Mouse (Mus musculus): ENCODE results near the gene Cep170b. TPM values are rescaled to one million over a fixed set of nuclear protein-coding genes. Genes with fewer than 3 reads are reported as not detected.

Cep170b gene
- polyA plus RNA-seq, 1 experiment from 2014 or later, result 5.3 TPM

DNA sequence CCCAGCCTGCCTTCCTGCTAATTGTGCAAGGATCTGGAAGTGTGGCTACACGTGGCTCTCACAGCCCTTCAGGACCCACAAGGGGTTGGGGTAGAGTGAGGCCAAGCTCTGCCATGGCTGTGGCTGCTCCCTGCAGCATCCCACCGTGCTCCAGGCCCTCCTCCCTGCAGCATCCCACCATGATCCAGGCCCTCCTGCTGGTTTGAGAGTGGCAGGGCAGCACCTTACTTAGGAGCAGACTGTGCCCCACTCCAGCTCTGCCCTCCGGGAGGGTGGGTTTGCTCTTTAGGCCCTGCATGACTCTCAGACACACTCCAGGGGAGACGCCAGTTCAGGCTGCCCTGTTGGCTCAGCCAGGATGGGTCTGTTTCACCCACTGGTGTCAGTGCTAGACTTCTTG, 50.1 kb downstream of the Cep170b start:
- Histone ChIP-seq H3K9me3 (replicated peaks; ENCODE audit: control insufficient read depth, low read length) (no peaks in the 10 kb centered on the region), H3K4me1 (ENCODE audit: control insufficient read depth, insufficient read depth, low read length) (no peaks in the 10 kb centered on the region), H3K4me2 (ENCODE audit: low read depth, low read length) (no peak overlapping the region), H3K4me3 (ENCODE audit: low read depth, low read length) (no peak overlapping the region), H3K27me3 (ENCODE audit: control insufficient read depth, insufficient read depth, low read length) (no peaks in the 10 kb centered on the region), H3K9ac (replicated peaks; ENCODE audit: low read length) (no peak overlapping the region), H3K36me3 (replicated peaks; ENCODE audit: control insufficient read depth, insufficient read depth, low read depth, low read length) (no peaks in the 10 kb centered on the region), H3K27ac (replicated peaks; ENCODE audit: low read depth, low read length) (no peak overlapping the region)
- DNase-seq (ENCODE audit: low spot score), result no peak
- 71% methylated on average over 4 of the region's 4 CpGs for WGBS
- no peak for ATAC-seq (replicated peaks; ENCODE audit: insufficient number of reproducible peaks, low FRiP score, low TSS enrichment, low read depth)

DNA sequence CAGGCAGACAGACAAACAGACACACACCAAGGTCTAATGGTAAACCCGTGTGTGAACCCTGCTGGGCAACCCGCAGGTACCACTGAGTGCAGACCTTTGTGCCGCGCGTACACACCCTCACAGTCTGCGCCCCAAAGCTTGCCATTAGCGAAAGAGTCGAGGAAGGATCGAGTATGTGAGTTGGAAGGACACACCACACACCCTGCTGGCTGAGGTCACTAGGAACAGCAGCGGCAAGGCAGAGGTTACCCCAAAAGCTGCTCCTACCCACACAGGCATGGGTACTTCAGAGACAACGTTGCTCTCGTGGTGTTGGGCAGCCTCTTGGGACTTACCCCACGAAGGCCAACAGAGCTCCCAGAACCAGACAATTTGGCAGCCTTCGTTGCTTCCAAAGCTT, 52.1 kb downstream of the Cep170b start:
- DNase-seq (ENCODE audit: low spot score) (no peak), ATAC-seq (replicated peaks; ENCODE audit: insufficient number of reproducible peaks, low FRiP score, low TSS enrichment, low read depth) (no peak)
- no peak overlapping the region for H3K27ac ChIP-seq (replicated peaks; ENCODE audit: low read depth, low read length)
- no peaks in the 10 kb centered on the region for H3K9me3 ChIP-seq (replicated peaks; ENCODE audit: control insufficient read depth, low read length)
- WGBS, result 90% methylated on average over 14 of the region's 14 CpGs
- no peak overlapping the region for H3K4me3 ChIP-seq (ENCODE audit: low read depth, low read length)
- no peaks in the 10 kb centered on the region for H3K4me1 ChIP-seq (ENCODE audit: control insufficient read depth, insufficient read depth, low read length)
- no peaks in the 10 kb centered on the region for H3K36me3 ChIP-seq (replicated peaks; ENCODE audit: control insufficient read depth, insufficient read depth, low read depth, low read length)
- H3K9ac ChIP-seq (replicated peaks; ENCODE audit: low read length), result no peak overlapping the region
- no peaks in the 10 kb centered on the region for H3K27me3 ChIP-seq (ENCODE audit: control insufficient read depth, insufficient read depth, low read length)
- H3K4me2 ChIP-seq (ENCODE audit: low read depth, low read length), result no peak overlapping the region

DNA sequence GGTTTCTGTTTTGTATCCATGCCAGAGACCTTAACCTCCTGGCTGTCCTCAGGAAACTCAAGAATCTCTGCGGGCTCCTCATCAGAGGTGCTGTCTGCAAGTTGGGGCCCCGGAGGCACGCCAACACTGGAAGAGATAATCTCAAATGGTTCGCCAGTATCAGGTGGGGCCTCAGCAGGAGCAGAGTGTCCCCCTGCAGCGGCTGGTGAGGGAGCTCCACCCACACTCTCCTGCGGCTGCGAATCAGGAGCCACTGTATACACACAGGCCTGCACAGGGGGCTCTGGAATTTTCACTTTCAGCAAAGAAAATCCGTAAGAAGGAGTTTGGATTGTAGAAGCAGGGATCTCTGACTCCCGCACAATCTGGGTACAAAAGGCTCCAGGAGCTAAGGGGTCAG, 53.1 kb downstream of the Cep170b start:
- Histone ChIP-seq H3K4me2 (ENCODE audit: low read depth, low read length) (no peak overlapping the region), H3K27ac (replicated peaks; ENCODE audit: low read depth, low read length) (no peak overlapping the region), H3K9me3 (replicated peaks; ENCODE audit: control insufficient read depth, low read length) (no peaks in the 10 kb centered on the region), H3K9ac (replicated peaks; ENCODE audit: low read length) (no peak overlapping the region), H3K36me3 (replicated peaks; ENCODE audit: control insufficient read depth, insufficient read depth, low read depth, low read length) (no peaks in the 10 kb centered on the region), H3K4me3 (ENCODE audit: low read depth, low read length) (no peak overlapping the region), H3K27me3 (ENCODE audit: control insufficient read depth, insufficient read depth, low read length) (no peaks in the 10 kb centered on the region), H3K4me1 (ENCODE audit: control insufficient read depth, insufficient read depth, low read length) (no peaks in the 10 kb centered on the region)
- no peak for DNase-seq (ENCODE audit: low spot score)
- WGBS, result 48% methylated on average over 9 of the region's 9 CpGs
- ATAC-seq (replicated peaks; ENCODE audit: insufficient number of reproducible peaks, low FRiP score, low TSS enrichment, low read depth), result no peak

DNA sequence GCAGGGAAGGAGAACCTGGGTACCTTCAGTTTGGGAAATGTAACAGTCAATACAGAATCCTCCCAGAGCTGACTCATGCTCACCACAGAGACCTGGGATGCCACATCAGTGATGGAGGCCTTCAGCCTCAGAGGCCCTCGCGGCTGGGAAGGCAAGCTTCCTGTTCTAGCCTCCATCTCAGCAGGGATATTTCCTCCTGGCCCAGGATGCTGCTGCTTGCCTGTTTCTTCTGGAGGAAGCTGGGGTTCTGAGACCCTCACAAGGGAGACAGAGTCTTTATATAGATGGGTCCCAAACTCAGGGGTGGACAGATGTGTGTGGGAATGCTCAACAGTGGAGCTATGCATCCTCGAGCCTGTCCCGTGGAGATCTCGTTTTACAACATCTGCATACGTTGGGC, 53.8 kb downstream of the Cep170b start:
- WGBS, result 83% methylated on average over 6 of the region's 6 CpGs
- no peaks in the 10 kb centered on the region for H3K9me3 ChIP-seq (replicated peaks; ENCODE audit: control insufficient read depth, low read length)

DNA sequence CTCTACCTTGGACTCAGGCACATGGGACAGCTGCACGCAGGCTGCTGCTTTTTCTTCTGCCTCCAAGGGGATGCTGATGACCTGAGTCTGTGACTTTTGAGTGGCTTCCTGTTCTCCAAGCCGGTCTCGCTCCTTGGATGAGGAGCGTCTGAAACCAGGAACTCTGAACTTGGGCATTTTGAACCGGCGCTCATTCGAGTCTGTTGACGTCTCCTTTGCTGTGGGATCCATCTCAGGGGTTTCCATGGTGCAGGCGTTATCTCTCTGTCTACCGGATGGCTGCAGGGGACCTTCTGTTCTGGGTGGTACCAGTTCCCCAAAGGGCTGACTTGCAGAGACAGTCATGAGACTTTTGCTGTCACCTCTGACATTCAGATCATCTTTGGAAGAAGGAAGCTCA, 54.2 kb downstream of the Cep170b start:
- Histone ChIP-seq H3K9me3 (replicated peaks; ENCODE audit: control insufficient read depth, low read length) (no peaks in the 10 kb centered on the region), H3K36me3 (replicated peaks; ENCODE audit: control insufficient read depth, insufficient read depth, low read depth, low read length) (no peaks in the 10 kb centered on the region), H3K9ac (replicated peaks; ENCODE audit: low read length) (no peak overlapping the region), H3K4me1 (ENCODE audit: control insufficient read depth, insufficient read depth, low read length) (no peaks in the 10 kb centered on the region), H3K27me3 (ENCODE audit: control insufficient read depth, insufficient read depth, low read length) (no peaks in the 10 kb centered on the region), H3K27ac (replicated peaks; ENCODE audit: low read depth, low read length) (no peak overlapping the region), H3K4me3 (ENCODE audit: low read depth, low read length) (no peak overlapping the region), H3K4me2 (ENCODE audit: low read depth, low read length) (no peak overlapping the region)
- no peak for DNase-seq (ENCODE audit: low spot score)
- WGBS, result 94% methylated on average over 10 of the region's 10 CpGs
- ATAC-seq (replicated peaks; ENCODE audit: insufficient number of reproducible peaks, low FRiP score, low TSS enrichment, low read depth), result no peak

More for the DNA sequence above, 53.8 kb downstream of the Cep170b start:
- DNase-seq (ENCODE audit: low spot score) (no peak), ATAC-seq (replicated peaks; ENCODE audit: insufficient number of reproducible peaks, low FRiP score, low TSS enrichment, low read depth) (no peak)
- Histone ChIP-seq H3K36me3 (replicated peaks; ENCODE audit: control insufficient read depth, insufficient read depth, low read depth, low read length) (no peaks in the 10 kb centered on the region), H3K27ac (replicated peaks; ENCODE audit: low read depth, low read length) (no peak overlapping the region), H3K9ac (replicated peaks; ENCODE audit: low read length) (no peak overlapping the region), H3K4me2 (ENCODE audit: low read depth, low read length) (no peak overlapping the region), H3K4me3 (ENCODE audit: low read depth, low read length) (no peak overlapping the region), H3K27me3 (ENCODE audit: control insufficient read depth, insufficient read depth, low read length) (no peaks in the 10 kb centered on the region), H3K4me1 (ENCODE audit: control insufficient read depth, insufficient read depth, low read length) (no peaks in the 10 kb centered on the region)

DNA sequence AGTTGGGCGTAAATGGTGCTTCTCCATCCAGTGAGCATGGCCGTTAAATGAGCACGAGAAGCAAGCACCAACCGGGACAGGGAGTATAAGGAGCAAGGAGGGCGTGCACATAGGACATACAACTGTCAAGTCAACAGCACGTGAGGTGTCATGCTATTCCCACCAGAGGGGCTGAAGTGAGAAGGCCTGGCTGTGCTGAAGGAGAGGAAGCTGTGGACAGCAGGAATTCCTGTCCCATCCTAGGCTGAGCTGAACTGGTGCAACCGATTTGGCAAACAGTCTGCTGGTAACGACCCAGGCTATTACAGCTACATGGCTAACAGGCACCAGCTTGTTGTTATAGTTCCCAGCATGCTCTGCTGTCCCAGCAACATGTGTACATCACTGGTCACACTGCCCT, 70.8 kb downstream of the Cep170b start:
- Histone ChIP-seq H3K36me3 (replicated peaks; ENCODE audit: control insufficient read depth, insufficient read depth, low read depth, low read length) (no peaks in the 10 kb centered on the region), H3K27me3 (ENCODE audit: control insufficient read depth, insufficient read depth, low read length) (no peaks in the 10 kb centered on the region), H3K4me2 (ENCODE audit: low read depth, low read length) (no peak overlapping the region), H3K27ac (replicated peaks; ENCODE audit: low read depth, low read length) (no peak overlapping the region), H3K9me3 (replicated peaks; ENCODE audit: control insufficient read depth, low read length) (no peaks in the 10 kb centered on the region), H3K4me3 (ENCODE audit: low read depth, low read length) (no peak overlapping the region), H3K4me1 (ENCODE audit: control insufficient read depth, insufficient read depth, low read length) (no peaks in the 10 kb centered on the region; the same call in 1 of the 2 replicates), H3K9ac (replicated peaks; ENCODE audit: low read length) (no peak overlapping the region; the same call in 1 of the 2 replicates)
- WGBS, result 70% methylated on average over 8 of the region's 8 CpGs
- DNase-seq (ENCODE audit: low spot score) (no peak), ATAC-seq (replicated peaks; ENCODE audit: insufficient number of reproducible peaks, low FRiP score, low TSS enrichment, low read depth) (no peak)

DNA sequence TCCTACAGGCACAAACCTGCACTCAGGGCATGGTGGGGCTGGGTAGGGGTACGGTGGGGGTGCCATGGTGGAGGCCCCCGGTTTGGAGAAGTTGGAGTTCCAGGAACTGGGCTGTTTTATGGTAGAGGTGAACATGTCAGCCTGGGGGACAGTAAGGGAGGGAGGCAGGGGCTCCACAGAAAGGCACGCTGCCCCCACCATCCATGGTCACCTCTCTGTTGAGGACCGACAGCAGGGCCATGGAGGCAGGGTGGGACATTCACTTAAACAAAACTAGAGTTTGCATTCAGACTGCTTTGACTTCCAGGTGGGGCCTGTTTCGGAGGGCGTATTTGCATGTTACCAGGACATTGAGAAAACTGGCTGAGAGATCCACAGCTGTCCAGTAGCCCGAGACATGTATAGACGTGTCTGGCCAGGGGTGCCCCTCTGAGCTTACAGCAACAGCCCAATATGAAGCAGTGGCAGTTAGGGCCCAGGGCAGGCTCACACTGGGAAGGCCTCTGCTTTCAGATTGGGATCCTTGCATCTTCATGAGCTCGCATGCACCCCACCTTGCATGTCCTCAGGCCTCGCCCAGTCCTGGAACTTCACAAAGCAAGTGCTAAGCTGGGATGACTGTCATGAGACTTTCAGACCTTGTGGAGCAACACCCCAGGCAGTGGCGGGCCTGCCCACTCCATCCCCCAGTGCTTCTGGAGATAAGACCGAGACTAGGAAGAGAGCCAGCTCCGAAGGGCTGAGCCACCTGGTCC, 73.5 kb downstream of the Cep170b start:
- no peak for ATAC-seq (replicated peaks; ENCODE audit: insufficient number of reproducible peaks, low FRiP score, low TSS enrichment, low read depth)
- no peak overlapping the region for H3K4me2 ChIP-seq (ENCODE audit: low read depth, low read length)
- no peaks in the 10 kb centered on the region for H3K27me3 ChIP-seq (ENCODE audit: control insufficient read depth, insufficient read depth, low read length)
- H3K4me1 ChIP-seq (ENCODE audit: control insufficient read depth, insufficient read depth, low read length), result no peaks in the 10 kb centered on the region; the same call in 1 of the 2 replicates
- no peak overlapping the region; the same call in 1 of the 2 replicates for H3K9ac ChIP-seq (replicated peaks; ENCODE audit: low read length)
- 72% methylated on average over 13 of the region's 13 CpGs for WGBS
- H3K9me3 ChIP-seq (replicated peaks; ENCODE audit: control insufficient read depth, low read length), result no peaks in the 10 kb centered on the region
- H3K27ac ChIP-seq (replicated peaks; ENCODE audit: low read depth, low read length), result no peak overlapping the region
- no peak overlapping the region for H3K4me3 ChIP-seq (ENCODE audit: low read depth, low read length)
- DNase-seq (ENCODE audit: low spot score), result no peak
- H3K36me3 ChIP-seq (replicated peaks; ENCODE audit: control insufficient read depth, insufficient read depth, low read depth, low read length), result no peaks in the 10 kb centered on the region

DNA sequence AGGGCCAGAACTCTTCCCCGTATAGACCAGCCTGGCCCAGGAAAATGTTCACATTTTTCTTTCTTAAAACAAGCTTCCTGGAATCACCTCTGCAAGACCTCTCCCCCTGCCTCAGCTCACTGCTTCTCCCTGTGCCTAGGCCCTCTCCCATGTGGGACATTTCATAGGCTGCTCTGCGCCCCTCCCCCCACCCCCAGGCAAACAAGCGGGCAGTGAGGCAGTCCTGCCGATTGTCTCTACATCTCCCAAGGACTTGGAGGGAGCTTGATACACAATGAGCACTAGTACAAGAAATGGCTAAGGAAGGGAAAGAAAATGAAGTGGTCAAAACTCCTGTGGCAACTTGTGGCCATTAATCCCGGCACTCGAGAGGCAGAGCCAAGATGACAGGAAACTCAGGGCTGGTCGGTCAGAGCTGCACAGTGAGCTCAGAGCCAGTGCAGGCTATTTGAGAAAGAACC, 74.1 kb downstream of the Cep170b start:
- WGBS, result 20% methylated on average over 7 of the region's 7 CpGs

More for the DNA sequence above, 74.1 kb downstream of the Cep170b start:
- H3K27ac ChIP-seq (replicated peaks; ENCODE audit: low read depth, low read length), result no peak overlapping the region
- no peaks in the 10 kb centered on the region; the same call in 1 of the 2 replicates for H3K4me1 ChIP-seq (ENCODE audit: control insufficient read depth, insufficient read depth, low read length)
- no peak for DNase-seq (ENCODE audit: low spot score)
- H3K4me3 ChIP-seq (ENCODE audit: low read depth, low read length), result no peak overlapping the region
- H3K36me3 ChIP-seq (replicated peaks; ENCODE audit: control insufficient read depth, insufficient read depth, low read depth, low read length), result no peaks in the 10 kb centered on the region
- no peak for ATAC-seq (replicated peaks; ENCODE audit: insufficient number of reproducible peaks, low FRiP score, low TSS enrichment, low read depth)
- H3K9me3 ChIP-seq (replicated peaks; ENCODE audit: control insufficient read depth, low read length), result no peaks in the 10 kb centered on the region
- no peak overlapping the region; the same call in 1 of the 2 replicates for H3K9ac ChIP-seq (replicated peaks; ENCODE audit: low read length)
- no peaks in the 10 kb centered on the region for H3K27me3 ChIP-seq (ENCODE audit: control insufficient read depth, insufficient read depth, low read length)
- H3K4me2 ChIP-seq (ENCODE audit: low read depth, low read length), result no peak overlapping the region

Data from embryonic facial prominence, embryonic 11.5 days (tissue).